Mouse (Mus musculus) liver, embryonic 13.5 days (tissue): ENCODE data around the gene Trmt13. TPM values are rescaled to one million over a fixed set of nuclear protein-coding genes. Genes with fewer than 3 reads are reported as not detected.
A peak's percentile ranks its signal among the peaks of the same experiment; 100 is the strongest.
"Not testable (repeated sequence)": the region's sequence is repeated elsewhere in the genome, so short reads cannot be mapped to it uniquely, and the experiment has no call there.

Experiments used
- ATAC-seq: fragments of 200-750 bp; cut with Nextera tagmentation; 2 replicates; pipeline ENCODE4 v1.8.0; 2017; ENCODE audit warnings: low read depth, mild to moderate bottlenecking, moderate number of reproducible peaks, moderate library complexity
- DNase-seq: peaks from one replicate; pipeline ENCODE4 v3.0.0; 2022
- H3K27ac ChIP-seq: fragments of 300-500 bp; sonication (generic); 2 replicates; pipeline ENCODE4 v1.5.1; 2015; ENCODE audit warnings: moderate library complexity, mild to moderate bottlenecking, inconsistent platforms
- H3K27me3 ChIP-seq: fragments of 300-500 bp; sonication (generic); 2 replicates; pipeline ENCODE4 v1.6.1; 2015; ENCODE audit warnings: mild to moderate bottlenecking, inconsistent platforms
- H3K36me3 ChIP-seq: fragments of 300-500 bp; sonication (generic); 2 replicates; pipeline ENCODE4 v1.6.1; 2015; ENCODE audit warnings: mild to moderate bottlenecking, inconsistent platforms
- H3K4me1 ChIP-seq: fragments of 300-500 bp; sonication (generic); replicated peaks from 2 replicates; pipeline ENCODE4 v1.6.1; 2015; ENCODE audit warnings: inconsistent platforms
- H3K4me2 ChIP-seq: fragments of 300-500 bp; sonication (generic); 2 replicates; pipeline ENCODE4 v1.6.1; 2015; ENCODE audit warnings: inconsistent platforms, mild to moderate bottlenecking, moderate library complexity
- H3K4me3 ChIP-seq: fragments of 300-500 bp; sonication (generic); replicated peaks from 2 replicates; pipeline ENCODE4 v1.5.1; 2015; ENCODE audit warnings: mild to moderate bottlenecking, inconsistent platforms
- H3K9ac ChIP-seq: fragments of 300-500 bp; sonication (generic); 2 replicates; pipeline ENCODE4 v1.6.1; 2015; ENCODE audit warnings: mild to moderate bottlenecking, inconsistent platforms
- H3K9me3 ChIP-seq: fragments of 300-500 bp; sonication (generic); replicated peaks from 2 replicates; pipeline ENCODE4 v1.6.1; 2016; ENCODE audit warnings: inconsistent platforms
- WGBS: fragments of 180-500 bp; shearing (Covaris S2); methylation state at CpG from one replicate; pipeline ENCODE4 v1.1.7; 2015; ENCODE audit not compliant: insufficient replicate concordance; 5-methylcytosine and 5-hydroxymethylcytosine counted together
- polyA plus RNA-seq: library from polyadenylated mRNA; unstranded; fragments of >200 nt; fragmentation: Nextera tagmentation; extraction: Ambion mirVana; gene quantifications from 2 replicates; pipeline ENCODE4 v1.2.1, GENCODE M21; 2015

Gene Trmt13
- 9.5 and 11.8 TPM in 2 replicates for polyA plus RNA-seq

DNA sequence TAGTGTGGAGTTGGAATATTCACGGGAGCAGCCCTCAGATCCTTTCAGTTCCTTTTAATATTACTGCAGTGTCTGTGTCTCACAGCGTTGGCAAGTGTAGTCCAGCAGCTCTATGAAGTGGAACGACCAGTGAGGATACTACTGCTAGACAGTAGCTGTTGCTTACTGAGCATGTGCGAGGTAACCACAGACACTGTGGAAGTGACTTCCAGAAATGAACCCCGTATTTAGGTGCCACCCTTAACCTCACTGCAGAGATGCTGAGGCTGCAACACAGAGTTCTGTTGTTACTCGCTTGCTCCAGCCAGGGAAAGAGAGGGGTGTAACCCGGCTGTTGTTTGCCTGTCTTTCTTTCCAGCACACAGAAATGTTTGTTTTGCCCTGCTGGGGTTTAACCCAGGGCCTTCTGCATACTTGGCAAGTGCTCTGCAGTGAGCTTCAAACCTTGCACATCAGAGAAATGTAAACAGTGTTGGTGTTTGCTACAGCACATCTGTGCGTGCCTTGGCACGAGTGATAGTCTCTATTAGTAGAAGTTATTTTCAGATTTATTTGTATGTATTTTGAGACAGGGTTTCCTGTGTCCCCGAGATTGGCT, at the start of gene Trmt13:
TSS of gene Trmt13 (minus strand) at position 293 of the 598 bp plus-strand sequence.
- no peak within 1 kb of the TSS for H3K27ac ChIP-seq
- peaks cover 27% of the 10 kb centered on the region for H3K4me1 ChIP-seq
- H3K9me3 ChIP-seq, result no peaks in the 10 kb centered on the region
- DNase-seq (no peak), ATAC-seq (peak; percentile 52)
- 76% methylated on average over 10 of the region's 10 CpGs for WGBS
- no peak within 1 kb of the TSS for H3K9ac ChIP-seq
- no peaks in the 10 kb centered on the region for H3K27me3 ChIP-seq
- no peak within 1 kb of the TSS for H3K4me2 ChIP-seq
- no peak within 1 kb of the TSS for H3K4me3 ChIP-seq
- peaks cover 70% of the 10 kb centered on the region for H3K36me3 ChIP-seq

- DNase-seq (peak; percentile 99), ATAC-seq (peak; percentile 96)
- Histone ChIP-seq H3K36me3 (peaks cover 2% of the 10 kb centered on the region; the same call in 1 of the 2 replicates), H3K4me2 (peak within 1 kb of the TSS; percentile 75), H3K27ac (peak within 1 kb of the TSS; percentile 90), H3K4me1 (peaks cover 48% of the 10 kb centered on the region), H3K4me3 (peak within 1 kb of the TSS; percentile 97), H3K9ac (peak within 1 kb of the TSS; percentile 98), H3K9me3 (no peaks in the 10 kb centered on the region), H3K27me3 (no peaks in the 10 kb centered on the region)
- under 1% methylated on average over 39 of the region's 39 CpGs for WGBS
These were observed 48.1 kb upstream of the Trmt13 start, which contains the start of gene Mfsd14a for GRCm38 (mm10) chr3:116662463-116662863. Mfsd14a (minus strand) TSS chr3:116662677.

- peak overlapping the region; percentile 97 for H3K4me3 ChIP-seq
- peaks cover 54% of the 10 kb centered on the region for H3K4me1 ChIP-seq
- peak overlapping the region; percentile 98 for H3K9ac ChIP-seq
- WGBS, result under 1% methylated on average over 67 of the region's 68 CpGs
- H3K27ac ChIP-seq, result peak overlapping the region; percentile 90
- H3K27me3 ChIP-seq, result no peaks in the 10 kb centered on the region
- no peaks in the 10 kb centered on the region for H3K9me3 ChIP-seq
- peak; percentile 49 for DNase-seq
- no peaks in the 10 kb centered on the region for H3K36me3 ChIP-seq
- peak overlapping the region; percentile 75 for H3K4me2 ChIP-seq
- peak; percentile 82 for ATAC-seq
These were observed 47.6 kb upstream of the Trmt13 start for GRCm38 (mm10) chr3:116661870-116662414.

- H3K4me1 ChIP-seq, result peaks cover 59% of the 10 kb centered on the region
- peak overlapping the region; percentile 97 for H3K4me3 ChIP-seq
- H3K36me3 ChIP-seq, result no peaks in the 10 kb centered on the region
- DNase-seq (no peak), ATAC-seq (no peak)
- no peaks in the 10 kb centered on the region for H3K9me3 ChIP-seq
- H3K27me3 ChIP-seq, result no peaks in the 10 kb centered on the region
- peak overlapping the region; percentile 90 for H3K27ac ChIP-seq
- WGBS, result 5% methylated on average over 16 of the region's 16 CpGs
- H3K9ac ChIP-seq, result peak overlapping the region; percentile 98
- H3K4me2 ChIP-seq, result peak overlapping the region; percentile 75
These were observed 47.0 kb upstream of the Trmt13 start for GRCm38 (mm10) chr3:116661288-116661869.

GRCm38 (mm10) chr3:116659856-116660430, 45.6 kb upstream of the Trmt13 start:
- no peaks in the 10 kb centered on the region for H3K27me3 ChIP-seq
- H3K4me3 ChIP-seq, result peak overlapping the region; percentile 97
- H3K4me1 ChIP-seq, result peaks cover 67% of the 10 kb centered on the region
- WGBS, result 68% methylated on average over 13 of the region's 13 CpGs
- no peak overlapping the region; the same call in 1 of the 2 replicates for H3K9ac ChIP-seq
- DNase-seq (no peak), ATAC-seq (no peak)
- H3K4me2 ChIP-seq, result peak overlapping the region; percentile 75
- H3K36me3 ChIP-seq, result no peaks in the 10 kb centered on the region
- H3K9me3 ChIP-seq, result no peaks in the 10 kb centered on the region
- H3K27ac ChIP-seq, result no peak overlapping the region

DNA sequence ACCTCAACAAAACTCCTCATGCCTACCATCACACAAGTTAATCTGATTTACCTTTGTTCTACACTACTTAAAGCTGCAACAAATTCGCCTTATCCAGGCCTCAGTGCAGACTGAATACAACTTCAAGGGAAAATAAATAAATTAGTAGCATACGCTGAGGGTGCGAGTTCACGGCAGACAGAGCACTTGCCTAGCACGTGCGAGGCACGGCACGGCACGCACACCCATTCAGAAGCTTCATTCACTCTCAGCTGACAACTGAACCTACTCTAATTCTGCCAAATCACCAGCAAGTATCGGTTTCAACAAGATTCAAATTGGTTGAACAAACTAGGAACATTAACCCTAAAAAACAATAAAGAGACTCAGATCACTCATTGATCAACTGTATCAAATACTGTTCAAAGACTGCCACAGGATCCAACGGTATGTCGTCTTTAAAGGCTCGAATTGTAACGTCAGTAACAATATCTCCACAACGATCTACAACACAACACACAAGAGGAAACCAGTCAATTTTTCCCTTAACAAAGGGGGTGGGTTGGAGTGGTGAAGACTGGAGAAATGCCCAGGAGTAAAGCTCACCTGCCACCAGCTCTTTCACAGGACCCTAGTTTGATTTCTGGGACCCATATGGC, 44.7 kb upstream of the Trmt13 start:
- Histone ChIP-seq H3K9me3 (no peaks in the 10 kb centered on the region), H3K4me1 (peaks cover 74% of the 10 kb centered on the region), H3K4me3 (no peak overlapping the region), H3K27me3 (no peaks in the 10 kb centered on the region), H3K36me3 (no peaks in the 10 kb centered on the region), H3K9ac (no peak overlapping the region), H3K27ac (no peak overlapping the region), H3K4me2 (peak overlapping the region; percentile 75; the same call in 1 of the 2 replicates)
- WGBS, result 64% methylated on average over 15 of the region's 15 CpGs
- DNase-seq (no peak), ATAC-seq (no peak)

DNA sequence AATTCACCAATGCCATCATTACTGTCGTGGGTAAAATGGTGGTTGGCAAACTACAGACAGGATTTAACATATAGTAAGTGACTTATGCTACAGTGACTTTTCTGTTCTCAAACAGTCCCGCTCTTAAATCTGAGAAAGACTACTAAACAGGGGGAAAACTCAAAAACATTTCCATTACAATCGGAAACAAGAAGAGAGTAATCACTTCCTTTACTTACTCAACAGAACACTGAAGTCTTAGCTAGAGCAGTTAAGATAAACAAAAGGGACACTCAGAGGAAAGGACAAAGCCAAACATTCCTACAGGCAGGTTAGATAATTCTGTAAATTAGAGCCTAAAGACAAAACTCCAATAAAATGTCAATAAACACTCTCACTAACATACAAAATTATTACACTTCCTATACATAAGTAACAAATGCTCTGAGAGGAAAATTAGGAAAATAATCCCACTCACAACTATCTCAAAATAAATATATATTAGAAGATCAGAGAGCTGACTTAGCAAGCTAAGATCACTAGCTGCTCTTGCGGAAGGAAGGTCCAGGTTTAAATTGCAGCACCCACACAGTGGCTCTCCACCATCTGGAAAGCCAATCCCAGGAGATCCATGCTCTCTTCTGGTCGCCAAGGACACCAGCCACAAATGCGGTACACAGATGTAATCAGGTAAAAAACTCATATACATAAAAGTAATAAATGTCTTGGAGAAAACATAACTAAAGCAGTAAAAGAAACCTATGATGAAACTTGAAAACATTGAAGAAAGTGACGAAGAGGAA, 42.0 kb upstream of the Trmt13 start:
- H3K9me3 ChIP-seq, result no peaks in the 10 kb centered on the region
- H3K27me3 ChIP-seq, result no peaks in the 10 kb centered on the region
- 68% methylated on average over 7 of the region's 7 CpGs for WGBS
- no peak overlapping the region for H3K27ac ChIP-seq
- no peak overlapping the region for H3K4me3 ChIP-seq
- DNase-seq (no peak), ATAC-seq (no peak)
- no peak overlapping the region for H3K4me2 ChIP-seq
- H3K9ac ChIP-seq, result no peak overlapping the region
- H3K4me1 ChIP-seq, result peaks cover 82% of the 10 kb centered on the region
- no peaks in the 10 kb centered on the region for H3K36me3 ChIP-seq

GRCm38 (mm10) chr3:116654051-116654450, 39.7 kb upstream of the Trmt13 start:
- H3K36me3 ChIP-seq, H3K9me3 ChIP-seq, H3K27me3 ChIP-seq, H3K4me2 ChIP-seq, H3K9ac ChIP-seq, ATAC-seq, H3K27ac ChIP-seq, DNase-seq, H3K4me3 ChIP-seq: not testable (repeated sequence)
- WGBS, result 72% methylated on average over 11 of the region's 11 CpGs
- peaks cover 65% of the 10 kb centered on the region for H3K4me1 ChIP-seq

GRCm38 (mm10) chr3:116653278-116653945, 39.0 kb upstream of the Trmt13 start:
- Histone ChIP-seq H3K27ac (no peak overlapping the region), H3K9ac (no peak overlapping the region; the same call in 1 of the 2 replicates), H3K36me3 (peaks cover 13% of the 10 kb centered on the region; the same call in 1 of the 2 replicates), H3K4me3 (no peak overlapping the region), H3K27me3 (no peaks in the 10 kb centered on the region), H3K4me2 (no peak overlapping the region), H3K9me3 (no peaks in the 10 kb centered on the region), H3K4me1 (peaks cover 60% of the 10 kb centered on the region)
- WGBS, result 56% methylated on average over 5 of the region's 5 CpGs
- no peak for DNase-seq
- ATAC-seq, result no peak

DNA sequence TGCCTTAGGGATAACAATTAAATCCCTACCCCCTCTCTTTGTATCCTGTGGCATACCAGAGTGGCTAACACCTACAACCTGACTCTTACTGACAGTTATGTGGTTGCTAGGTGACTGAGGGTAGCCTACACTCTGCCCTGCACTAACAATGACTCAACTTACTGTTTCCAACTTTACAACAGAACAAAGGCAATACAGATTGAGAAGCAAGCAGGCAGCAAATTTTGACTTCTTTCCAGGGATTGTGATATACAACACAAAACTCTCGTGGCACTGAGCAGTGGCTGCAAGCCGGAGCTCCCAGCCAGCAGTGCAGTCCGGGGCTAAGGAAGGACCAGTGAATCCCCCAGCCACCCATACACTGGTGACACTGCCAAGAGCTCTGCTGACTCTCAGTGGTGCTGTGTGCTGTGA, 37.7 kb upstream of the Trmt13 start:
- Histone ChIP-seq H3K4me2 (no peak overlapping the region), H3K27ac (no peak overlapping the region), H3K9me3 (no peaks in the 10 kb centered on the region), H3K4me3 (no peak overlapping the region), H3K27me3 (no peaks in the 10 kb centered on the region), H3K36me3 (peaks cover 18% of the 10 kb centered on the region), H3K4me1 (peaks cover 47% of the 10 kb centered on the region), H3K9ac (no peak overlapping the region)
- ATAC-seq (no peak), DNase-seq (no peak)
- WGBS, result 76% methylated on average over 3 of the region's 3 CpGs
